Comparison of ENCODE assay signal across 23 mouse cellular contexts in genomic region chr10:42780753-42781152, GRCm38 (mm10). TPM values are rescaled to one million over a fixed set of nuclear protein-coding genes. Genes with fewer than 3 reads are reported as not detected.
DNase-seq lines count a peak whose midpoint lies in the region; ATAC-seq lines count a peak whose summit lies in the region.
"Had no signal": no experiment of that assay in that cellular context is flagged by ENCODE, and none has a peak within 500 bp of the region (broad histone marks: within the 10 kb centered on the region; RNA-seq: fewer than 3 reads in every experiment).

No protein-coding gene starts in this region.

- peak; percentile 26 for DNase-seq in 416B (ENCODE audit: low read depth)
- peak; percentile 34 for DNase-seq in MEL-GATA-1-ER (ENCODE audit: extremely low read depth, low read depth)
- no peak for DNase-seq in heart, adult 8-10 months (ENCODE audit: low spot score)
- no peak for DNase-seq in hindbrain, embryonic 11.5 days (ENCODE audit: low spot score)
- DNase-seq: adrenal gland, adult 8-10 months; adrenal gland, postnatal 14 days; adrenal gland, postnatal 36 days; cerebellum, adult 11-12 months; cerebellum, adult 2 months; cerebellum, adult 9-10 months; cerebellum, postnatal 10 days; cerebellum, postnatal 25 days; embryo, embryonic 11 days had no signal

- no peak overlapping the region for H3K9ac ChIP-seq in liver, embryonic 12.5 days
- H3K9ac ChIP-seq in hindbrain, embryonic 11.5 days (ENCODE audit: low read depth, low read length), result no peak overlapping the region
- H3K9ac ChIP-seq: embryonic facial prominence, embryonic 13.5 days; embryonic facial prominence, embryonic 15.5 days; forebrain, embryonic 12.5 days had no signal

- H3K36me3 ChIP-seq in liver, embryonic 12.5 days, result peaks cover 10% of the 10 kb centered on the region; the same call in 1 of the 2 replicates
- H3K36me3 ChIP-seq in hindbrain, embryonic 11.5 days (ENCODE audit: control insufficient read depth, insufficient read depth, low read length), result no peaks in the 10 kb centered on the region
- H3K36me3 ChIP-seq: embryonic facial prominence, embryonic 15.5 days had no signal

- H3K9me3 ChIP-seq in liver, embryonic 12.5 days (replicated peaks), result no peaks in the 10 kb centered on the region
- H3K9me3 ChIP-seq in hindbrain, embryonic 11.5 days (ENCODE audit: control insufficient read depth, low read length), result no peaks in the 10 kb centered on the region
- H3K9me3 ChIP-seq: embryonic facial prominence, embryonic 13.5 days; embryonic facial prominence, embryonic 15.5 days; forebrain, embryonic 10.5 days; forebrain, embryonic 12.5 days had no signal

- WGBS in liver, embryonic 12.5 days (ENCODE audit: insufficient replicate concordance), result 51% methylated on average over 2 of the region's 2 CpGs
- 95% methylated on average over 2 of the region's 2 CpGs for WGBS in hindbrain, embryonic 11.5 days

- no peak overlapping the region for H3K4me2 ChIP-seq in liver, embryonic 12.5 days
- no peak overlapping the region for H3K4me2 ChIP-seq in hindbrain, embryonic 11.5 days (replicated peaks; ENCODE audit: low read depth, low read length)
- H3K4me2 ChIP-seq: embryonic facial prominence, embryonic 13.5 days; embryonic facial prominence, embryonic 15.5 days; forebrain, embryonic 12.5 days had no signal

- no peak overlapping the region for H3K4me3 ChIP-seq in liver, embryonic 12.5 days
- no peak overlapping the region for H3K4me3 ChIP-seq in hindbrain, embryonic 11.5 days (ENCODE audit: low read depth, low read length)
- H3K4me3 ChIP-seq: embryonic facial prominence, embryonic 13.5 days; embryonic facial prominence, embryonic 15.5 days; erythroblast, embryonic 14.5 days; forebrain, embryonic 10.5 days; forebrain, embryonic 12.5 days had no signal

- no peaks in the 10 kb centered on the region for H3K4me1 ChIP-seq in liver, embryonic 12.5 days
- no peaks in the 10 kb centered on the region for H3K4me1 ChIP-seq in hindbrain, embryonic 11.5 days (replicated peaks; ENCODE audit: control insufficient read depth, insufficient read depth, low read length)
- H3K4me1 ChIP-seq: embryonic facial prominence, embryonic 15.5 days; forebrain, embryonic 10.5 days; forebrain, embryonic 12.5 days had no signal

- peak; percentile 42 for ATAC-seq in granulocyte monocyte progenitor cell, adult 5-6 weeks (replicated peaks; ENCODE audit: poor library complexity, severe bottlenecking)
- peak; percentile 35; the same call in 1 of the 2 replicates for ATAC-seq in megakaryocyte, adult 5-6 weeks (ENCODE audit: poor library complexity, severe bottlenecking)
- ATAC-seq in liver, embryonic 12.5 days, result no peak
- no peak for ATAC-seq in hindbrain, embryonic 11.5 days (ENCODE audit: low FRiP score)
- ATAC-seq: forebrain, embryonic 14.5 days; forebrain, embryonic 16.5 days had no signal

- H3K27ac ChIP-seq in liver, embryonic 12.5 days, result no peak overlapping the region
- no peak overlapping the region for H3K27ac ChIP-seq in hindbrain, embryonic 11.5 days (ENCODE audit: low read depth, low read length)
- H3K27ac ChIP-seq: embryonic facial prominence, embryonic 13.5 days; embryonic facial prominence, embryonic 15.5 days; forebrain, embryonic 10.5 days; forebrain, embryonic 12.5 days had no signal

- H3K27me3 ChIP-seq in liver, embryonic 12.5 days (replicated peaks), result no peaks in the 10 kb centered on the region
- no peaks in the 10 kb centered on the region for H3K27me3 ChIP-seq in hindbrain, embryonic 11.5 days (ENCODE audit: control insufficient read depth, insufficient read depth, low read length)
- H3K27me3 ChIP-seq: embryonic facial prominence, embryonic 13.5 days; embryonic facial prominence, embryonic 15.5 days; forebrain, embryonic 12.5 days had no signal

RNA-seq across cellular contexts. Expression of gene Sec63, which starts 19.5 kb away (rescaled TPM):
- 45.5 and 54.6 TPM in 2 replicates for total RNA-seq in granulocyte monocyte progenitor cell, adult 5-6 weeks (2014; fragmentation: Nextera tagmentation)
- total RNA-seq in granulocyte monocyte progenitor cell, adult 5-6 weeks (2017), result 46.8 and 68.4 TPM in 2 replicates
- total RNA-seq in megakaryocyte, adult 5-6 weeks (2015), result 24.7 and 26.5 TPM in 2 replicates
- total RNA-seq in megakaryocyte, adult 5-6 weeks (2017), result 45.2 and 48.1 TPM in 2 replicates
- 10 to 100 TPM; 24.4 to 38.7 (median 29.4) TPM for total RNA-seq in heart, adult 8-10 months (2022)
- polyA plus RNA-seq in liver, embryonic 12.5 days (2016; fragmentation: Nextera tagmentation; extraction: Ambion mirVana), result 13.1 TPM in 2 replicates
- 30.7 and 31.5 TPM in 2 replicates for polyA plus RNA-seq in hindbrain, embryonic 11.5 days (2014; fragmentation: Nextera tagmentation; extraction: Ambion mirVana)

Comparison
In these comparisons a context has a peak if more than half of its experiments do, and no peak if none do; other contexts are left out.
1. DNase-seq: peak in 416B (single experiment) and MEL-GATA-1-ER (single experiment); none in heart, adult 8-10 months (single experiment) and hindbrain, embryonic 11.5 days (single experiment).
2. ATAC-seq: peak in granulocyte monocyte progenitor cell, adult 5-6 weeks (single experiment) and megakaryocyte, adult 5-6 weeks (single experiment); none in liver, embryonic 12.5 days (single experiment) and hindbrain, embryonic 11.5 days (single experiment).